Mouse (Mus musculus): ENCODE results near the gene Ppm1k.

The Ppm1k gene

DNA sequence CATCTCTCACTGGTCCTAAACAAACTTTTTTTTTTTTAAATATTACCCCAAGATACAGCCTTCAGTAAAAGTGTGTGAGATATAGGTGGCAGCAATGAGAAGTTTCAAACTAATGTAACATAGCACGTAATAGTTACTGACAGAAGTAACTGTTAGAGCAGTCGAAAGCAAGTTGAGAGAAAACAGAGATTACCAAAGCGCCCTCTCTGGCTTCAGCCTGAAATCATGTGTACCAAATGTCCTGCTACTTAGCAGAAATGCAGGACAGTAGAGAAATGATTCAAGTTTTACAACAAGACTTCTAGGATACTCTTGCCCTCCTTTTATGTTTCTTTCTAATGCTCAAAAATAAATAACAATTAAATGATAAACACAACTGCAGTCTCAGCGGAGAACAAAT, 4.3 kb downstream of the Ppm1k start:
- WGBS = 58% methylated on average over 4 of the region's 4 CpGs

- 94% methylated on average over 1 of the region's 1 CpGs for WGBS
Observed at GRCm38 (mm10) chr6:57529336-57529845, 5.9 kb downstream of the Ppm1k start.

DNA sequence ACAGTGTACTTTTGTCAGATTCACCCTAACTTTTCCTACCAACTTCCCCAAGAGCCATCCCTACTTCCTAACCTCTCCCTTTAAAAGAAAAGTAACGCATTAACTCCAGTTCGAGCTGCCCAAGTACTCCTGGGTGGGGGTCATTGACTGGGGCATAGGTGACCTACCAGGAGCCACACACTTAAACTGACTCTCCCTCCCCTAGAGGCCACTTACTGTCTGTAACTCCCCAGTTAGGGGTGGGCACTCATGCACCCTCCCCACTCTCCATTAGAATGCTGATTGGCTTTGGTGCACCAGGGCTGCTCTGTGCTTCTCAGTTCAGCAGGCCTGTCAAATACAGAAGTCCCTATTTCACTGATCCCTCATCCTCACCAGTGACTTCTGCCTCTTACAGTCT, 8.3 kb downstream of the Ppm1k start:
- WGBS = 97% methylated on average over 2 of the region's 2 CpGs

DNA sequence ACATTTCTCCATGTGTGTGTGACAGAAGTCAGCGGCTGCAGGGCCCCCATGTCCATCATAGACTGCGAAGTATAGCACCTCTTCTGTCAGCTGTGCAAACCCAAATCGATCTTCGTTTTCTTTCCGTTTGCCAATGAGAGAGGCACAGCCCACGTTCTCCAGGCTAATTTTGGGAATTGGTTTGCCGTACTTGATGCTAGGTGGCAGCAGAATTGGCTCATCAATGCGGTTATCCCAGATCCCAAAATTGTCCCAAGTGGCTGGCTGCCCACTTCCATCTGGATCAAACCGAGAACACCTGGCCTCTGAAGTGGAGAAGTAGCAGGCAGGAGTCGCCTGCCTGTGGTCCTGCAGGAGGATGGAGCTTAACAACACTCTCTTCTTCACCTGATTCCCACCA, 10.5 kb downstream of the Ppm1k start:
- WGBS = 57% methylated on average over 10 of the region's 10 CpGs

DNA sequence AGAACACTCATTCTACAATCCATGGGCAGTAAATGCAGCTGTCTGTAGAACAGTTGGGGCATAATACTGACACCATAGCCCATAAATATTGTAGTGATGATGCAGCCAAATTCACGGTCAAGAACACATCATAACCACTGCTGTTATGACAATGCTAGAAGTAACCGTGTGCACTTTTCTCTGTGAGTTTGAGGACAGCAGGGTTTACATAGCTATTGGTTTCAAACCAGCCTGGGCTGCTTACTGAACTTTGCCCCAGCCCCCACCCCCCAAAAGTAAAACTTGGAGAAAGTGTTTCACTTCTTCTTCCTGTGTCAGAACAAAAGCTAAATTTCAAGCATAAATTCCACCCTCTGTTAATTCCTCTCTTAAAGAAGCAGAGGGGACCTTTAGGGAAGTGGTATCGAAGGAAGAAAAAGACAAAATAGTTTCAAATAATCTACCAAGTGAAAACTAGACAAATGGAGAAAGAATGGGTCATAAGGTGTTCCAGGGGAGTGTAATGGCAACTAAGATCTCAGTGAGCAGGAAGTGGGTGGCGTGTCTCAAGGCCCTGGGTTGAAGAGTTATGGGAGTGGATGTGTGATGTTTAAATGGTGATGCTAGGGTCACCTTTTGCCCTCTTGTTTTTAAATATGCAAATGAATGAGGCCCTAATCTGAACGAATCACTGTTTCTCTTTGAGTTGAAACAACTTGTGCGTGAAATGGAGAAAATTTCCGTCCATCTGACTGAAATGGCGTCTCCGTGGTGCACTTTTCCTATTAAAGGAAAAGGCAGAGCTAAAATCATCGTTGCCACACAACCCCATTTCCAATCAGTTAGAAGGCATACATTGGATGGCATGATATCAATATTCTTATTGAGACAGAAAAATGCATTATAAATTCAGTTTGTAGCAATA, 14.3 kb downstream of the Ppm1k start:
- WGBS = 85% methylated on average over 10 of the region's 10 CpGs

DNA sequence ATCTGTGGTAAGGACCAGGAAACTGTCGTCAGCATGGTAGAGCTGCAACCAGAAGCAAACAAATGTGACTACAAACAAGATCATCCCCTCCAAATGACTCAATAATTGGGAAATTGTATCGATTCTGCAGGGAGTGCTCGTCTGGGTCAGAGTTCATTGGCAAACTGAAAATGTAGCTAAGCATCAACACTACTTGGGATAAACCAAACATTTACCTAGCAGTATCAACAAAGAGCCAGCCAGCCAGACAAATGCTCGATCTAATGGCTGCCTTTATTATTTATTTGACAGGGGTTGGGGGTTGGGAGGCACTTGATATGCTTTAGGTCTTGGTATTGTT, 21.3 kb downstream of the Ppm1k start:
- WGBS = 80% methylated on average over 4 of the region's 4 CpGs

GRCm38 (mm10) chr6:57513351-57514034, 21.8 kb downstream of the Ppm1k start:
- 72% methylated on average over 7 of the region's 7 CpGs for WGBS

DNA sequence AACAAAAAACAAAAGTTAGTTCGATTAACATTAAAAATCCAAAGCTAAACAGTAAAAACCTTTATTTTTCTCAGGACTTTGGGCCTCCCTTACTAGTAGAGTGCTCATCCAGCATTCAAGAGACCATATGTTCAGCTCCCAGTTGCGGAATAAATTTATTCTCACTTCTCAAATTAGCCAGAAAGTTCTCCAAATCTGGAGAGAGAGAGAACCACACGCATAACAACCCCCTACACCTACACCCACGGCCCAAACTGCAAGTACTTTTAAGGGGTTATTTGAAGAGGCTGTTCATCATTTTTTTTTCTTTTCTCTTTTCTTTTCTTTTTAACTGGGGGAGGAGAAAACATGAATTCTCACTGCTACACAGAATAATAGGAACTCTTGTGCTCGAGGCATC, 23.4 kb downstream of the Ppm1k start:
- WGBS = 49% methylated on average over 5 of the region's 5 CpGs

GRCm38 (mm10) chr6:57503662-57504379, 31.4 kb downstream of the Ppm1k start:
- 60% methylated on average over 3 of the region's 3 CpGs for WGBS

- 83% methylated on average over 2 of the region's 2 CpGs for WGBS
Observed at GRCm38 (mm10) chr6:57499209-57499608, 36.1 kb downstream of the Ppm1k start.

GRCm38 (mm10) chr6:57468161-57468560, 67.1 kb downstream of the Ppm1k start:
- whole genome bisulfite sequencing = 28% methylated on average over 3 of the region's 3 CpGs
